Mouse (Mus musculus): ENCODE measurements around the gene Dennd1c.

The Dennd1c gene

DNA sequence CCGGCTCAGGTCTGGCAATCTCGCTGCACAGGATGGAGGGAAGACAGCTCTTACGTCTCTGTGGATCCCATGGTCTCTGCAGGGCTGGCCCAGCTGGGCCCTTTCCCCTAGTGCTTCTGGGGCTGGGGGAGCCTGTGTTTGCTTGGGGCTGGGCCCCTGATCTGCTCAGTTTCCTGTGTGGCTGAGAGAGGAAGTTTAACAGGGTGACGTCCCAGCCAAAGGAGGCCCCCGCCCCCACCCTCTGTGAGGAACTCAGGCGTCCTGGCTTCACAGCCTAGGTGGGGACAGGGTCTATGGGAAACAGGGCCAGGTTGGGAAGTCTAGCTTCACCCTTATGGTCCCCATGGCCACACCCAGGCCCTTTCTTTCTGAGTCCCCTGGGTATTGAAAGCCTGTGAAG is at the start of gene Dennd1c:
Gene Dennd1c, minus strand, starts transcription at position 179 of the 400 bp plus-strand sequence.
- DNase-seq (ENCODE audit: low spot score in 2 of 2): peak; percentile 40 to 66

DNA sequence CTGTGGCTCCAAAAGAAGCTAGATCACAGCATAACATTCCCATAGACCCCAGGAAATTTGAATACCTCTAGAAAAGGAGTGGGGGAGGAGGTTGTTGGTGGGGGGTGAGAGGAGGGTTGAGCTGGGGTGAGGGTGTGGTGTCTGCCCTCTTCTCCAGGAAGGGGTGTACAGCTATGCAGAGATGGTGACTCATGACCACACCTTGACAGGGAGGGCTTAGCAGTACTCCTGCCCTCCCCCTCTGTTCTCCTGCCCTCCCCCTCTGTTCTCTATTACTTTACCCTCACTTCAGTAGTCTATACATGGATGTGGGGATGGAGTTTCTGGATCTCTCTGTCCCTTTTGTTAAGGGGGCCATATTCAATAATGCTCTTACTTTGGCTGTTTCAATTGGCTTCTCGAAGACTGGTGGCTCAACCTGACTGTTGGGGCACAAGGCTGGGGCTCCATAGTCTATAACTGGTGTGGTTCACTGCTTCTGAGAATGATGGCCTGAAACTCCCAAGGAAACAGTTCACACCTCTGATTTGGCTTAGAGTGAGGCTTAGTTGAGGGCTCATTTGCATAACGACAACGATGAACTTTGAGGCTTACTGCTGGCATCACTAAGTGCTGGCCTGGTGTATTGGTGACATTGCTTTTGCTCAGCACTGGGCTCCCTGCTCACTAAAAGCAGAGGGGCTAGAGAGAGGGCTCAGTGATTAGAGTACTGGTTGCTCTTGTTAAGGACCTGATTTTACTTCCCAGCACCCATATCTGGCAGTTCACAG is 47.7 kb upstream of the Dennd1c start:
- no peak for DNase-seq (ENCODE audit: low spot score in 2 of 2)

GRCm38 (mm10) chr17:57124792-57125191 is 46.5 kb upstream of the Dennd1c start:
- DNase-seq (ENCODE audit: low spot score in 2 of 2): no peak

- DNase-seq (ENCODE audit: low spot score in 2 of 2): no peak
These were observed 45.1 kb upstream of the Dennd1c start for GRCm38 (mm10) chr17:57123192-57124118.

DNA sequence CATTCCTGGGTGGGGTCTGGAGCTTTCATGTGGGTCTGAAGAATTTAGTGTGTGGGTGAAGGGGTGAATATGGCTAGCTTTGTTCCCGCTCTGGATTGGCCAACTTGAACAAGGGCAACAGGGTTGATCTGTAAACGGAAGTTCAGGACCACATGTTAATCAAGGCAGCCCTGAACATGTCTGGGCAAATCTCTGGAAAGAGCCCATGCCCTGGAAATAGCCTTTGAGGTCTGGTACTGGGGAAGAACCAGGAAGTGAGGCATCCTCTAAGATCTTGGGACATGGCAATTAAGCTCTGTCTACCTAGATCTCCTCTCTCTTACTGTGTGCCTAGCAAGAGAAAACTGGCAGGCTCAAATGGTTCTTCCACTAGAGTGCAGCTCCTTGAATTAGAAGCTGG is 43.5 kb upstream of the Dennd1c start:
- no peak for DNase-seq (ENCODE audit: low spot score in 2 of 2)

GRCm38 (mm10) chr17:57118524-57119349 is 40.4 kb upstream of the Dennd1c start:
- peak; percentile 20 to 57 for DNase-seq (ENCODE audit: low spot score in 2 of 2)

- no peak for DNase-seq (ENCODE audit: low spot score in 2 of 2)
These were observed 38.5 kb upstream of the Dennd1c start for GRCm38 (mm10) chr17:57116801-57117200.

- no peak for DNase-seq (ENCODE audit: low spot score in 2 of 2)
These were observed 34.6 kb upstream of the Dennd1c start for GRCm38 (mm10) chr17:57112768-57113474.

DNA sequence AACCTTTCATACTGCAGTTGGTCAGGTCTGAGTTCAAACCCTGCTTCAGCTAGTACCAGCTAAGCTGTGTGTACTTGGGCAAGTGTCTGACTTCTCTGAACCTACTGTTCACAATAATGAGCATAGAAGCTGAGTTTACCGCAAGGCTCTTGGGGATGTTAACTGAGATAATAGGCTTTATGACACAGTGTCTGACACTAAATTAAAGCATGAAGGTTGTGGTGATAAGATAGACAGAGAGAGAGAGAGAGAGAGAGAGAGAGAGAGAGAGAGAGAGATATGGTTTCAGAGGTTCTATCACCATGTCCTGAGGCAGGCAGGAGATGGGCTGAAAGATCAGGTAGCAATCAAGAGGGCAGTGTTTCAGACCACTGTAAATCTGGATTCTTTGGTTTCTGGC is 31.7 kb upstream of the Dennd1c start:
- no peak for DNase-seq (ENCODE audit: low spot score in 2 of 2)

- no peak for DNase-seq (ENCODE audit: low spot score in 2 of 2)
These were observed 30.4 kb upstream of the Dennd1c start for GRCm38 (mm10) chr17:57108666-57109171.

DNA sequence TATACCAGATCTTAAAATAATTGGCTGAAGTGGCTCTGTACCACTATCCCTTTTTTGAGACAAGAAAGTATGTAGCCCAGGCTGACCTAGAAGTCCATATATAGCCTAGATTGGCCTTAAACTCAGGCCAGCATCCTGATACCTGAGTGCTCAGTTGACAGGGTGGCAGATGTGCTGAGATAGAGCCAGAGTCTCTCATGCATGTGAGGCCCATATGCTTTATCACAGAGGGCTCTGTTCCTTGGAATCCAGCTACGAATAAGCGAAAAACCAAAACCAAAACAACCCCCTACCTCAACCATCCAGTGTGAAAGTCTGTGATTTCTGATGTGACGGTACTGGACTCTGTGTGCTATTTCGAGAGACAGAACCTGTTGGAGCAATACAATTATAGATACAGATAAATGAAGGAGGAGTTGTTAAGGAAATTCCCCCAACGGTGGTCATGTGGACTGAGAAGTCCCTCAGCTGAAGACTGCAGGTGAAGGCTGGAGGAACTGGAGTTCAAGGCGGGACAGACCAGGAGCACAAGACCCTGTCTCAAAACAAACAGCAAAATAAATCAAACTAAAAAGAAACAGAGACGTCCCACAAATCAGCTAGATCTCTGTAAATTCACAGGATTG is 29.8 kb upstream of the Dennd1c start:
- DNase-seq (ENCODE audit: low spot score in 2 of 2): no peak

DNA sequence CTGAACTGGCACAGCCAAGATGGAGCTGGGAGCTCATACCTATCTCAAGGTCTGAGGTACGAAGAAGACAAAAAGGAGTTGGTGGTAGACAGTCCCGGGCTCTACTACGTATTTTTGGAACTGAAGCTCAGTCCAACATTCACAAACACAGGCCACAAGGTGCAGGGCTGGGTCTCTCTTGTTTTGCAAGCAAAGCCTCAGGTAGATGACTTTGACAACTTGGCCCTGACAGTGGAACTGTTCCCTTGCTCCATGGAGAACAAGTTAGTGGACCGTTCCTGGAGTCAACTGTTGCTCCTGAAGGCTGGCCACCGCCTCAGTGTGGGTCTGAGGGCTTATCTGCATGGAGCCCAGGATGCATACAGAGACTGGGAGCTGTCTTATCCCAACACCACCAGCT is 28.8 kb upstream of the Dennd1c start:
- DNase-seq (ENCODE audit: low spot score in 2 of 2): no peak

GRCm38 (mm10) chr17:57106035-57106368 is 27.7 kb upstream of the Dennd1c start:
- no peak for DNase-seq (ENCODE audit: low spot score in 2 of 2)

GRCm38 (mm10) chr17:57105181-57106034 is 27.1 kb upstream of the Dennd1c start, which contains the start of gene Tnfsf9:
Tnfsf9 (plus strand) TSS chr17:57105325.
- peak; percentile 16 to 22 for DNase-seq (ENCODE audit: low spot score in 2 of 2)

- no peak for DNase-seq (ENCODE audit: low spot score in 2 of 2)
These were observed 26.2 kb upstream of the Dennd1c start for GRCm38 (mm10) chr17:57104496-57104895.

GRCm38 (mm10) chr17:57102276-57102675 is 24.0 kb upstream of the Dennd1c start:
- no peak for DNase-seq (ENCODE audit: low spot score in 2 of 2)

- DNase-seq (ENCODE audit: low spot score in 2 of 2): peak in 1 of 2 experiments; percentile 35
These were observed 21.5 kb upstream of the Dennd1c start for GRCm38 (mm10) chr17:57099629-57100325.

GRCm38 (mm10) chr17:57098321-57098720 is 20.0 kb upstream of the Dennd1c start:
- no peak for DNase-seq (ENCODE audit: low spot score in 2 of 2)

DNA sequence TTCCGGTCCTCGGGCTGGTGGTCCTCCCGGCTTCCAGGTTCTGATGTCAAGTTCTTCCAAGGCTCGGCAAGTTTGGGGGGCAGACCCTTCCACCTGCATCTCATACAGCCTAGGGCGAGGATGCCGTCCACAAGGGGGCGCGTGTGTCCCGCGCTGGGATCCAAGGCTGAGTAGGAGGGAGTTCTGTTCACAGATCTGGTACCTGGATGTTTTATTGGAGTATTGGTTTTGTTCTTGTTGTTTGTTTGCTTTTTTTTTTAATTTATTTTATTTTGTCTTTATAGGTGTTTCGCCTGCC is 18.3 kb upstream of the Dennd1c start:
- peak; percentile 80 to 89 for DNase-seq (ENCODE audit: low spot score in 2 of 2)
